Mouse (Mus musculus) forebrain, embryonic 15.5 days (tissue): ENCODE data around the gene Nab1. TPM values are rescaled to one million over a fixed set of nuclear protein-coding genes. Genes with fewer than 3 reads are reported as not detected.

Experiments used
- ATAC-seq: fragments of 200-750 bp; cut with Nextera tagmentation; replicated peaks from 2 replicates; pipeline ENCODE4 v1.8.0; 2017; ENCODE audit warnings: mild to moderate bottlenecking, moderate TSS enrichment, moderate library complexity
- H3K27ac ChIP-seq: fragments of 300-500 bp; sonication (generic); replicated peaks from 2 replicates; pipeline ENCODE4 v1.5.1; 2015; ENCODE audit warnings: mild to moderate bottlenecking, inconsistent platforms
- H3K27me3 ChIP-seq: fragments of 300-500 bp; sonication (generic); 2 replicates; pipeline ENCODE4 v1.6.1; 2015; ENCODE audit warnings: inconsistent platforms
- H3K36me3 ChIP-seq: fragments of 300-500 bp; sonication (generic); 2 replicates; pipeline ENCODE4 v1.6.1; 2015; ENCODE audit warnings: mild to moderate bottlenecking, inconsistent platforms
- H3K4me1 ChIP-seq: fragments of 300-500 bp; sonication (generic); 2 replicates; pipeline ENCODE4 v1.6.1; 2015; ENCODE audit warnings: inconsistent platforms
- H3K4me2 ChIP-seq: fragments of 300-500 bp; sonication (generic); replicated peaks from 2 replicates; pipeline ENCODE4 v1.6.1; 2015; ENCODE audit warnings: mild to moderate bottlenecking, inconsistent platforms
- H3K4me3 ChIP-seq: fragments of 300-500 bp; sonication (generic); 2 replicates; pipeline ENCODE4 v1.5.1; 2015; ENCODE audit warnings: mild to moderate bottlenecking, inconsistent platforms
- H3K9ac ChIP-seq: fragments of 300-500 bp; sonication (generic); replicated peaks from 2 replicates; pipeline ENCODE4 v1.6.1; 2015; ENCODE audit warnings: mild to moderate bottlenecking, inconsistent platforms
- H3K9me3 ChIP-seq: fragments of 300-500 bp; sonication (generic); 2 replicates; pipeline ENCODE4 v1.6.1; 2016; ENCODE audit warnings: inconsistent platforms
- WGBS: fragments of 180-500 bp; shearing (Covaris S2); methylation state at CpG from one replicate; pipeline ENCODE4 v1.1.7; 2015; ENCODE audit warnings: mixed read lengths; 5-methylcytosine and 5-hydroxymethylcytosine counted together
- polyA plus RNA-seq: library from polyadenylated mRNA; unstranded; fragments of >200 nt; fragmentation: Nextera tagmentation; extraction: Ambion mirVana; gene quantifications from 2 replicates; pipeline ENCODE4 v1.2.1, GENCODE M21; 2015

The Nab1 gene
- polyA plus RNA-seq, 1 experiment from 2014 or later: 14.6 TPM

- 0 out of 2 replicates have a peak, but pooled peaks cover 3% of the 10 kb centered on the region for H3K36me3 ChIP-seq
- H3K4me3 ChIP-seq: no peak overlapping the region
- no peak overlapping the region for H3K27ac ChIP-seq
- no peak overlapping the region for H3K4me2 ChIP-seq
- no peak for ATAC-seq
- H3K4me1 ChIP-seq: peaks cover 8% of the 10 kb centered on the region; the same call in 1 of the 2 replicates
- no peaks in the 10 kb centered on the region for H3K27me3 ChIP-seq
- 42% methylated on average over 4 of the region's 4 CpGs for WGBS
- H3K9me3 ChIP-seq: no peaks in the 10 kb centered on the region
- H3K9ac ChIP-seq: no peak overlapping the region
These were observed 30.2 kb downstream of the Nab1 start for GRCm38 (mm10) chr1:52470326-52470725.

DNA sequence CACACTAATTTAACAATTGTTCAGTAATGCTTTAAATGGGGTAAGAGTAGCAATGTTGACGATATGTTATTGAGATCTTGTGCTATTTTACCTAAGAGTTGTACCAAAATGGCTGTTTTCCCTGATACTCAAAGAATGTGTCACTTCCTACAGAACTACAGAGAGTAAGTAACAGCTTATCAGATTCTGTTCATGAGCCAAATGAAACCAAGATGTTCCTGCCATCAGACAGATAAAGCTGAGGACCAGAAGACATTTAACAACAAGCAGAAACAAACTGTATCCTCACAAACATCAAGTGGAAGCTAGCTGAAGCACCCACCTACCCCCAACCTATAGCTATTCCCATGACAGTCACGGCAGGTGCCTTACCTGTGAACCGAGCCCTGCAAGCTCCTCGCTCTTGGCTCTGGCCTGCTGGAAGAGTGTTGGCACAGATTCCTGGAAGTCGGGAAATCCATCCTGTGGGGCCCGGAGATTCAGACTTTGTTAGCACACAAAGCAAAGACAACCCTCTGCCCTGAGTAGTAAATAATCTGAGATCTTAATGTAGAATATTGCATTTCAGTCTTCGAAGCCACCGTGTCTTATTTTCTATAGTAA is 33.9 kb downstream of the Nab1 start:
- 90% methylated on average over 8 of the region's 8 CpGs for WGBS
- Histone ChIP-seq H3K27me3 (no peaks in the 10 kb centered on the region), H3K4me1 (peaks cover 15% of the 10 kb centered on the region), H3K27ac (no peak overlapping the region), H3K9me3 (no peaks in the 10 kb centered on the region), H3K4me3 (no peak overlapping the region), H3K36me3 (no peaks in the 10 kb centered on the region), H3K9ac (no peak overlapping the region), H3K4me2 (no peak overlapping the region)
- ATAC-seq: no peak

- Histone ChIP-seq H3K9me3 (no peaks in the 10 kb centered on the region), H3K4me1 (peaks cover 13% of the 10 kb centered on the region), H3K4me3 (no peak overlapping the region), H3K4me2 (no peak overlapping the region), H3K27me3 (no peaks in the 10 kb centered on the region), H3K9ac (no peak overlapping the region), H3K27ac (no peak overlapping the region), H3K36me3 (no peaks in the 10 kb centered on the region)
- WGBS: 94% methylated on average over 3 of the region's 3 CpGs
- ATAC-seq: no peak
These were observed 34.6 kb downstream of the Nab1 start for GRCm38 (mm10) chr1:52465830-52466229.

DNA sequence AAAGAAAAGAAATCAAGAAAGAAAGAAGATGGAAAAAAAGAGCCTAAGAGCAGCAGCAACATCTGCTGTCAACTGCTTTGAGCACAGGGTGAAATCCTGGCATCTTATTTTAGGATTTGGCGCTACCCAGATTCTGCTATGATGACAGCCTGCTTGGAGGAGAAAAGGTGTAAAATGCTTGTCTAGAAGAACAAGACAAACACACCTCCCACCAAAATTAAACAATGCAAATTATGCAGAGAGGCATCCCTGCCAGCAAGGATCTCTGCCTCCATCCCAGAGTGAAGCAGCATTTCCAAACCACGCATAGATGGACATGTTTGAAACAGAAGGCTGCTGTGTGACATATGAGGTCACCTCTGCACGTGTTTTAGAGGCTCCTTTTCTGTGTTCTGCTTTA is 35.2 kb downstream of the Nab1 start:
- Histone ChIP-seq H3K4me3 (no peak overlapping the region), H3K4me2 (no peak overlapping the region), H3K27ac (peak overlapping the region; percentile 54; the same call in 1 of the 2 replicates), H3K4me1 (peaks cover 9% of the 10 kb centered on the region; the same call in 1 of the 2 replicates), H3K36me3 (no peaks in the 10 kb centered on the region), H3K9ac (no peak overlapping the region), H3K9me3 (no peaks in the 10 kb centered on the region), H3K27me3 (no peaks in the 10 kb centered on the region)
- WGBS: 54% methylated on average over 3 of the region's 3 CpGs
- ATAC-seq: peak; percentile 59

- WGBS: 81% methylated on average over 6 of the region's 6 CpGs
- no peaks in the 10 kb centered on the region for H3K27me3 ChIP-seq
- H3K4me3 ChIP-seq: no peak overlapping the region
These were observed 37.2 kb downstream of the Nab1 start for GRCm38 (mm10) chr1:52463305-52463704.

GRCm38 (mm10) chr1:52456571-52456970 is 43.9 kb downstream of the Nab1 start:
- Histone ChIP-seq H3K4me1 (no peaks in the 10 kb centered on the region), H3K27ac (no peak overlapping the region), H3K4me2 (no peak overlapping the region), H3K9ac (no peak overlapping the region), H3K9me3 (no peaks in the 10 kb centered on the region), H3K4me3 (no peak overlapping the region), H3K36me3 (no peaks in the 10 kb centered on the region), H3K27me3 (no peaks in the 10 kb centered on the region)
- WGBS: 74% methylated on average over 7 of the region's 7 CpGs
- ATAC-seq: no peak

More at GRCm38 (mm10) chr1:52463305-52463704, 37.2 kb downstream of the Nab1 start:
- peaks cover 9% of the 10 kb centered on the region; the same call in 1 of the 2 replicates for H3K4me1 ChIP-seq
- no peak for ATAC-seq
- no peak overlapping the region for H3K27ac ChIP-seq
- no peak overlapping the region for H3K9ac ChIP-seq
- no peaks in the 10 kb centered on the region for H3K36me3 ChIP-seq
- no peaks in the 10 kb centered on the region for H3K9me3 ChIP-seq
- H3K4me2 ChIP-seq: no peak overlapping the region

DNA sequence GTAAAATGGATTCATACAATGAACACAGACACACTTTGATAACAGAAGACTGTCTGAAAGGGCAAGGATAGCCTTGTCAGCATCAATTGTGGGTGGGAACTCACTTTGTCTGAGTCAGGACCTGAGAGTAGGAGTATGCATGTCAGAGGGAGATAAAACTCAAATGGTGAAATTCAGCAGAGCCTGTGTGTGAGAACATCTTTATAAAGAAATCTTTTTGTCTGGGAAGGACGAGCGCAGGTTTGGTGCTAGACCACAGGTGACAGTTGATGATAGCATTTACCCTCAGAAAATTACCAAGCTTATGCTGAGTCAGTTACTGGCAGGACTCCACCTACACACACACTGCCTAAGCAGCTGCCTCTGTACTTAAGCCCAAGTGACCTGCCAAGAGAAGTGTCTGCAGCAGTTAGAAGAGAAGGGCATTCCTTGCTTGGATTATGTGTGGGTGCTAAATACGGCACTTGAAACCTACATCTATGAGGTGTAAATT is 45.9 kb downstream of the Nab1 start:
- 0 out of 2 replicates have a peak, but pooled peaks have one; percentile 23 for ATAC-seq

GRCm38 (mm10) chr1:52451360-52451759 is 49.1 kb downstream of the Nab1 start:
- no peak for ATAC-seq
- Histone ChIP-seq H3K27me3 (no peaks in the 10 kb centered on the region), H3K9ac (no peak overlapping the region), H3K4me3 (no peak overlapping the region), H3K27ac (no peak overlapping the region), H3K4me2 (no peak overlapping the region), H3K4me1 (no peaks in the 10 kb centered on the region), H3K36me3 (no peaks in the 10 kb centered on the region), H3K9me3 (no peaks in the 10 kb centered on the region)
- WGBS: 78% methylated on average over 1 of the region's 1 CpGs

More for the DNA sequence above, 45.9 kb downstream of the Nab1 start:
- no peak overlapping the region for H3K4me3 ChIP-seq
- H3K4me2 ChIP-seq: no peak overlapping the region
- no peaks in the 10 kb centered on the region for H3K9me3 ChIP-seq
- no peaks in the 10 kb centered on the region for H3K4me1 ChIP-seq
- no peak overlapping the region for H3K27ac ChIP-seq
- 78% methylated on average over 3 of the region's 3 CpGs for WGBS
- H3K9ac ChIP-seq: no peak overlapping the region
- H3K27me3 ChIP-seq: no peaks in the 10 kb centered on the region
- H3K36me3 ChIP-seq: no peaks in the 10 kb centered on the region

GRCm38 (mm10) chr1:52435856-52436255 is 64.6 kb downstream of the Nab1 start:
- 53% methylated on average over 6 of the region's 6 CpGs for WGBS
- Histone ChIP-seq H3K4me2 (no peak overlapping the region), H3K4me1 (no peaks in the 10 kb centered on the region), H3K9me3 (no peaks in the 10 kb centered on the region), H3K27me3 (no peaks in the 10 kb centered on the region), H3K27ac (no peak overlapping the region), H3K9ac (no peak overlapping the region), H3K4me3 (no peak overlapping the region), H3K36me3 (no peaks in the 10 kb centered on the region)
- no peak for ATAC-seq

DNA sequence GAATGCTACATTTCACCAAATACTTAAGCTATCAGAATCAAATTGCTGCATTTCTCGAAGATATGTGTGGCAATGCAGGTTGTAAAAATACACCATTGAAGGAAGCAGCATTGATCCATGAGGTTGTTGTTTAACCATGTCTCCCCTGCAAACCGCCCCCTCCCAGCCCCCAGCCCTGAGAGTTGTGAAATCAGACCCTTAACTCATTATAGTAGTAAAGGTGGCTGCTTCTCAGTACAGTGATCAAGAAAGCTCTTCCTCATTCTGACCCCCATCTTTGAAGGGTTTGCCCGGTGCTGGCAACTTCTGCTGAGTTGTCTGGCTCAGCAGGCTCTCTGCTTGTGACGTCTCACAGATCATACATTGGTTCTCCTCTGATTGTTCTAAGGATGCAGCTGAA is 66.4 kb downstream of the Nab1 start:
- no peak for ATAC-seq
- Histone ChIP-seq H3K27me3 (no peaks in the 10 kb centered on the region), H3K27ac (no peak overlapping the region), H3K36me3 (no peaks in the 10 kb centered on the region), H3K4me1 (no peaks in the 10 kb centered on the region), H3K9ac (no peak overlapping the region), H3K4me3 (no peak overlapping the region), H3K4me2 (no peak overlapping the region), H3K9me3 (no peaks in the 10 kb centered on the region)
- WGBS: 85% methylated on average over 4 of the region's 4 CpGs

- Histone ChIP-seq H3K4me3 (no peak overlapping the region), H3K9me3 (no peaks in the 10 kb centered on the region), H3K4me2 (no peak overlapping the region), H3K4me1 (no peaks in the 10 kb centered on the region), H3K27ac (no peak overlapping the region), H3K36me3 (no peaks in the 10 kb centered on the region), H3K27me3 (no peaks in the 10 kb centered on the region), H3K9ac (no peak overlapping the region)
- 75% methylated on average over 8 of the region's 8 CpGs for WGBS
- ATAC-seq: no peak
These were observed 68.7 kb downstream of the Nab1 start for GRCm38 (mm10) chr1:52431806-52432205.

GRCm38 (mm10) chr1:52430606-52431005 is 69.9 kb downstream of the Nab1 start:
- no peak for ATAC-seq
- Histone ChIP-seq H3K4me1 (no peaks in the 10 kb centered on the region), H3K36me3 (no peaks in the 10 kb centered on the region), H3K4me3 (no peak overlapping the region), H3K27ac (no peak overlapping the region), H3K9me3 (no peaks in the 10 kb centered on the region), H3K27me3 (no peaks in the 10 kb centered on the region), H3K4me2 (no peak overlapping the region), H3K9ac (no peak overlapping the region)
- WGBS: 91% methylated on average over 2 of the region's 2 CpGs

GRCm38 (mm10) chr1:52430116-52430515 is 70.4 kb downstream of the Nab1 start:
- Histone ChIP-seq H3K9ac (no peak overlapping the region), H3K4me2 (no peak overlapping the region), H3K36me3 (no peaks in the 10 kb centered on the region), H3K27me3 (no peaks in the 10 kb centered on the region), H3K4me3 (no peak overlapping the region), H3K9me3 (no peaks in the 10 kb centered on the region), H3K4me1 (no peaks in the 10 kb centered on the region), H3K27ac (no peak overlapping the region)
- WGBS: 100% methylated on average over 1 of the region's 1 CpGs
- ATAC-seq: no peak
